Mouse (Mus musculus) heart, postnatal 0 days (tissue): ENCODE measurements around the gene Gm3415. TPM values are rescaled to one million over a fixed set of nuclear protein-coding genes. Genes with fewer than 3 reads are reported as not detected.
A peak's percentile ranks its signal among the peaks of the same experiment; 100 is the strongest.
"Not testable (repeated sequence)": the region's sequence is repeated elsewhere in the genome, so short reads cannot be mapped to it uniquely, and the experiment has no call there.

ENCODE experiments used
- ATAC-seq: fragments of 200-750 bp; cut with Nextera tagmentation; 2 replicates; pipeline ENCODE4 v1.8.0; 2017; ENCODE audit warnings: low read depth, moderate number of reproducible peaks, moderate library complexity; ENCODE audit not compliant: insufficient read depth
- DNase-seq: peaks from one replicate; pipeline ENCODE4 v3.0.0-alpha.2; 2016; ENCODE audit warnings: low spot score
- H3K27ac ChIP-seq: fragments of 300-500 bp; sonication (generic); 2 replicates; pipeline ENCODE4 v1.5.1; 2014; ENCODE audit warnings: low read depth, mild to moderate bottlenecking
- H3K27me3 ChIP-seq: fragments of 300-500 bp; sonication (generic); 2 replicates; pipeline ENCODE4 v1.6.1; 2014; ENCODE audit warnings: low read length, mixed read lengths; ENCODE audit not compliant: control insufficient read depth, insufficient read depth
- H3K36me3 ChIP-seq: fragments of 300-500 bp; sonication (generic); replicated peaks from 2 replicates; pipeline ENCODE4 v1.6.1; 2014; ENCODE audit warnings: low read length, mixed read lengths; ENCODE audit not compliant: control insufficient read depth, insufficient read depth
- H3K4me1 ChIP-seq: fragments of 300-500 bp; sonication (generic); 2 replicates; pipeline ENCODE4 v1.6.1; 2014; ENCODE audit warnings: antibody characterized with exemption; ENCODE audit not compliant: control insufficient read depth, insufficient read depth
- H3K4me2 ChIP-seq: fragments of 300-500 bp; sonication (generic); 2 replicates; pipeline ENCODE4 v1.6.1; 2014; ENCODE audit warnings: low read depth, mild to moderate bottlenecking, low read length, moderate library complexity
- H3K4me3 ChIP-seq: fragments of 300-500 bp; sonication (generic); 2 replicates; pipeline ENCODE4 v1.5.1; 2014; ENCODE audit warnings: low read depth, low read length
- H3K9ac ChIP-seq: fragments of 300-500 bp; sonication (generic); replicated peaks from 2 replicates; pipeline ENCODE4 v1.6.1; 2014; ENCODE audit warnings: low read depth, low read length, mixed read lengths
- H3K9me3 ChIP-seq: fragments of 300-500 bp; sonication (generic); replicated peaks from 2 replicates; pipeline ENCODE4 v1.6.1; 2016; ENCODE audit warnings: low read length; ENCODE audit not compliant: control insufficient read depth
- CTCF ChIP-seq: IDR thresholded peaks from 2 replicates; pipeline ENCODE4 v1.5.1; 2016; ENCODE audit warnings: antibody characterized with exemption, control low read depth, low read depth
- EP300 ChIP-seq: IDR thresholded peaks from 2 replicates; pipeline ENCODE4 v1.6.1; 2016; ENCODE audit warnings: antibody characterized with exemption, low read depth
- WGBS: fragments of 180-500 bp; shearing (Covaris S2); extraction: QIAGEN DNeasy Blood & Tissue Kit; methylation state at CpG from one replicate; pipeline ENCODE4 v1.1.7; 2014; 5-methylcytosine and 5-hydroxymethylcytosine counted together
- polyA plus RNA-seq: library from polyadenylated mRNA; unstranded; fragments of >200 nt; fragmentation: Nextera tagmentation; extraction: Ambion mirVana; gene quantifications from 2 replicates; pipeline ENCODE4 v1.2.1, GENCODE M21; 2015
- total RNA-seq: library from RNA; depleted of rRNA; stranded (reverse); fragments of >200 nt; gene quantifications from 2 replicates; pipeline ENCODE4 v1.2.3, GENCODE M21; 2014; ENCODE audit warnings: low replicate concordance

Gm3415 gene
- total and polyA plus RNA-seq, 2 experiments from 2014 or later = not detected

- H3K9me3 ChIP-seq, DNase-seq, H3K36me3 ChIP-seq, ATAC-seq, H3K9ac ChIP-seq, H3K27ac ChIP-seq, H3K4me1 ChIP-seq, H3K4me2 ChIP-seq, H3K27me3 ChIP-seq, H3K4me3 ChIP-seq: not testable (repeated sequence)
- 85% methylated on average over 4 of the region's 4 CpGs for WGBS
Observed at GRCm38 (mm10) chr5:146572735-146573042, 16.8 kb downstream of the Gm3415 start.

- no peak overlapping the region for H3K27ac ChIP-seq
- H3K4me1 ChIP-seq = no peaks in the 10 kb centered on the region
- H3K36me3 ChIP-seq = no peaks in the 10 kb centered on the region
- WGBS = 85% methylated on average over 3 of the region's 3 CpGs
- TF ChIP-seq EP300 (no peak), CTCF (no peak)
- no peaks in the 10 kb centered on the region for H3K27me3 ChIP-seq
- H3K4me3 ChIP-seq = no peak overlapping the region
- DNase-seq = no peak
- H3K4me2 ChIP-seq = no peak overlapping the region
- ATAC-seq = no peak
- no peaks in the 10 kb centered on the region for H3K9me3 ChIP-seq
- H3K9ac ChIP-seq = no peak overlapping the region
Observed at GRCm38 (mm10) chr5:146576668-146577067, 20.7 kb downstream of the Gm3415 start.

- H3K27me3 ChIP-seq = peaks cover 39% of the 10 kb centered on the region
- TF ChIP-seq EP300 = no peak
- no peak for TF ChIP-seq CTCF
- H3K4me3 ChIP-seq = peak overlapping the region; percentile 50
- H3K9me3 ChIP-seq = no peaks in the 10 kb centered on the region
- 14% methylated on average over 10 of the region's 10 CpGs for WGBS
- H3K36me3 ChIP-seq = no peaks in the 10 kb centered on the region
- no peak for ATAC-seq
- no peaks in the 10 kb centered on the region for H3K4me1 ChIP-seq
- DNase-seq = no peak
- H3K4me2 ChIP-seq = peak overlapping the region; percentile 75
- no peak overlapping the region for H3K9ac ChIP-seq
- no peak overlapping the region for H3K27ac ChIP-seq
Observed at GRCm38 (mm10) chr5:146584156-146584477, 28.2 kb downstream of the Gm3415 start.

GRCm38 (mm10) chr5:146584478-146585306 is 28.8 kb downstream of the Gm3415 start, which contains the start of gene Gpr12:
Gene Gpr12 (minus strand): TSS chr5:146585239.
- Histone ChIP-seq H3K27me3 (peaks cover 39% of the 10 kb centered on the region), H3K4me2 (peak within 1 kb of the TSS; percentile 75), H3K4me3 (peak within 1 kb of the TSS; percentile 50), H3K9me3 (no peaks in the 10 kb centered on the region), H3K36me3 (no peaks in the 10 kb centered on the region), H3K27ac (no peak within 1 kb of the TSS), H3K4me1 (no peaks in the 10 kb centered on the region), H3K9ac (no peak within 1 kb of the TSS)
- ATAC-seq (no peak), DNase-seq (no peak)
- WGBS = 2% methylated on average over 62 of the region's 64 CpGs
- TF ChIP-seq CTCF (no peak), EP300 (no peak)

- 16% methylated on average over 10 of the region's 10 CpGs for WGBS
- H3K4me3 ChIP-seq = peak overlapping the region; percentile 50
- ATAC-seq = no peak
- DNase-seq = no peak
- no peak overlapping the region for H3K27ac ChIP-seq
- no peak overlapping the region for H3K9ac ChIP-seq
- no peak for TF ChIP-seq CTCF
- TF ChIP-seq EP300 = no peak
- peaks cover 39% of the 10 kb centered on the region for H3K27me3 ChIP-seq
- H3K9me3 ChIP-seq = no peaks in the 10 kb centered on the region
- H3K4me2 ChIP-seq = peak overlapping the region; percentile 75
- H3K36me3 ChIP-seq = no peaks in the 10 kb centered on the region
- H3K4me1 ChIP-seq = no peaks in the 10 kb centered on the region
Observed at GRCm38 (mm10) chr5:146585307-146585651, 29.3 kb downstream of the Gm3415 start.

- no peaks in the 10 kb centered on the region for H3K36me3 ChIP-seq
- ATAC-seq (no peak), DNase-seq (no peak)
- H3K4me3 ChIP-seq = no peak overlapping the region
- no peak for TF ChIP-seq CTCF
- H3K4me2 ChIP-seq = no peak overlapping the region
- peaks cover 39% of the 10 kb centered on the region for H3K27me3 ChIP-seq
- no peak overlapping the region for H3K27ac ChIP-seq
- no peaks in the 10 kb centered on the region for H3K4me1 ChIP-seq
- H3K9ac ChIP-seq = no peak overlapping the region
- WGBS = 59% methylated on average over 8 of the region's 8 CpGs
- no peaks in the 10 kb centered on the region for H3K9me3 ChIP-seq
Observed at GRCm38 (mm10) chr5:146586357-146587070, 30.6 kb downstream of the Gm3415 start.
